Mouse (Mus musculus) liver, postnatal 0 days (tissue): ENCODE measurements at regions not wholly inside any gene's neighbourhood (a gene's known extent, or its start where the extent isn't known, plus 50 kb on each side); places are given as distances from the start of the nearest gene placed in this dataset.

Experiments
- CTCF ChIP-seq: sonication (generic); IDR thresholded peaks from 2 replicates; pipeline ENCODE4 v1.5.1; 2016; ENCODE audit warnings: antibody characterized with exemption, low read depth
- EP300 ChIP-seq: IDR thresholded peaks from 2 replicates; pipeline ENCODE4 v1.6.1; 2016; ENCODE audit warnings: antibody characterized with exemption, low read depth, mild to moderate bottlenecking

DNA sequence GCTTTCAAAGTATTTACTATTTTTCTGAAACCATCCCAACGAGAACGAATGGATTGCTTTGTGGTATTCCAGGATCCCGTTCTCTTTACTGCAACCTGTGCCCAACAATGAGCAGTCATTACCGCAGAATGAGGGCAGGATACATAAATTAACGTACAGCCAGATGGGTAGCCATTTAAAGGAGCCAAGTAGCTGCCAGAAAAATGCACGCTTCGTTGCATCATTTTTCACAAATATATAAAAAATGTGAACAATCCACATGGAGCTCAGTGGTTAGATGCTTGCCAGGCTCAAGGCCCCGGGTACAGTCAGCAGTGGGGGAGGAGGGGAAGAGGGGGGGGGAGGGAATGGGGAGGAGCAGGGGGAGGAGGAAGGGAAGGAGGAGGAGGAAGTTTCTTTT, 217.1 kb upstream of the Tgfbr2 start:
- no peak for TF ChIP-seq CTCF
- no peak for TF ChIP-seq EP300
